Mouse (Mus musculus): ENCODE measurements around the gene Btn2a2. TPM values are rescaled to one million over a fixed set of nuclear protein-coding genes. Genes with fewer than 3 reads are reported as not detected.
A peak's percentile ranks its signal among the peaks of the same experiment; 100 is the strongest.

Gene Btn2a2
- total RNA-seq, 4 experiments from 2014 or later: 0.80 to 1.9 (median 1.1) TPM

DNA sequence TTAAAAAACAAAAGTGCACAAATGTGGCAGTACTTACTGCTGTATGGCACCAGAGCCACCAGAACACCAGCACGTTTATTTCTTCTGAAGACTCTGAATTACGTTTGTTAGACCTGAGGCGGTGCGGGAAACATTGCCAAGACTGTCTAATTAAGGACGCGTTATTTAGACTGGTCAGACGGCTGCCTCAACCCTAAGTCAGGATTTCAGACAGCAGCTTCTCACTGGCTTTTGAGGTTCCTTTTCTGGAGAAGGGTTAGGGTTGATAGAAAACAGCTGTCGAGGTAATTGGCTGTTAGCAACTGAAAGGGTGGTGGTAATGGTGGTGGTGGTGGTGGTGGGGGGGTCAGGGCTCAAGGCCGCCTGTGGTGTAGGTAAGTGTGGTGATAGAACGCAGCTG, 10.0 kb upstream of the Btn2a2 start:
- DNase-seq (ENCODE audit: low spot score in 2 of 2): no peak

DNA sequence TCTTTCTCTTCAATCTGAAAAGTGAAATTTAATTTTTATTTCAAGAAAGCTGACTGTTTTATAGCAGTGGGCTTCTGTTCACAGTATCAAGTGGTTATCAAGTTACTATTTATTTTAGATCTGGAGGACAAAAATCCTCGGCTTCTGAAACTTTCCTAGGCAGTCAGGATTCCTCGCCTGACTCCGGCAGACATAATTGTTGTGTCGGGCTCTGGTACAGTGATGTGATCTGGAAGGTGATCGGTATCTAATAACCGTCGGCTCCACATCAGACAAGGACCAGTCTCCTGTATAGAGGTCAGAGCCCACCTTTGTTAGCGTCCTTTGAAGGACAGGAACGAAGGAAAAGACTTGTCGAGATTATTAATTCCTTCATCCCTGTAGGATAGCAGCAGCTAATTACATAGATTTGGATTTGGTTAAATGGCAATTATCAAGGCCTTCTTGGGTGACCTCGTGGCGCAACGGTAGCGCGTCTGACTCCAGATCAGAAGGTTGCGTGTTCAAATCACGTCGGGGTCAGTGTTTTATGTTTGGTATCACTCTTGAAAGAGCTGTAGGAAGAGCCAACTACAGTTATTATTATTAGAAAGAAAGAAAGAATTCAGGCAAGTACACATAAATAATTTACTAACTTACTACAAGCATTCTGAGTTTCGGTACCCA, 9.1 kb upstream of the Btn2a2 start:
- peak in 1 of 2 experiments; percentile 70 for DNase-seq (ENCODE audit: low spot score in 2 of 2)

- DNase-seq (ENCODE audit: low spot score in 2 of 2): no peak
Observed at GRCm38 (mm10) chr13:23495526-23495925, 6.9 kb upstream of the Btn2a2 start.

GRCm38 (mm10) chr13:23491990-23492389, 3.3 kb upstream of the Btn2a2 start:
- DNase-seq (ENCODE audit: low spot score in 2 of 2): no peak

DNA sequence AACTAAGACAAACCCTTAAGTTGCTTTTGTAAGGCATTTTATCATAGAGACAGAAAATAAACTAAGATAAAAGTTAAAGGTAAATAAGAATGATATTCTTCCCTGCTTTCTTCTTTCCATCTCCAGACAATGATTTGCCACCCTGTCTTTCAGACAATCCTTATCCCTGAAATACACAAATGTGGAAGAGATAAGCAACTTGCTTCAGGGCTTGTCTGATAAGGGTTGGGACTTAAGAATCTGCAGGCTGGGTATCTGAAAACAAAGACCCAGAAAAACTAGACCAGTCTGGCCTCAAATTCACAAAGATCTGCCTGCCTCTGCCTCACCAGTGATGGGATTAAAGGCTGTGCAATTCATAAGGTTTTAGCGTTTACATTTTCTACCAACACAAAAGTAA, 2.6 kb upstream of the Btn2a2 start:
- no peak for DNase-seq (ENCODE audit: low spot score in 2 of 2)

DNA sequence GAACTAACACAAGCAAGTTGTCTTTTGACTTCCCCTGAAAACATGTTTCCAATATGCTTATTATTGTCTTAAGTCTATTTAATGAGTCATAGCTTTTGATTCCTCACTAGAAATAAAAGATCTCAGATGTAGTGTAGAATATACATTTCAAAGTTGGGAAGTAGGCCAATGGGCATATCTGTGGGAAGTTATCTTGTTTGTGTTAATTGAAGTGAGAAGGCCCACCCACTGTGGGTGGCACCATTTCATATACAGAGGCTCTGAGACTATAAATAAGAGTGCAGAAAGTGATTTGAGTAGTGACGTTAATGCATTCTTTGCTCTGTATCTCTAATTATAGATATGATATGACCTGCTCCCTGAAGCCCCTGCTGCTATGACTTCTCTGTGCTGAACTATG, 2.2 kb upstream of the Btn2a2 start:
- no peak for DNase-seq (ENCODE audit: low spot score in 2 of 2)

DNA sequence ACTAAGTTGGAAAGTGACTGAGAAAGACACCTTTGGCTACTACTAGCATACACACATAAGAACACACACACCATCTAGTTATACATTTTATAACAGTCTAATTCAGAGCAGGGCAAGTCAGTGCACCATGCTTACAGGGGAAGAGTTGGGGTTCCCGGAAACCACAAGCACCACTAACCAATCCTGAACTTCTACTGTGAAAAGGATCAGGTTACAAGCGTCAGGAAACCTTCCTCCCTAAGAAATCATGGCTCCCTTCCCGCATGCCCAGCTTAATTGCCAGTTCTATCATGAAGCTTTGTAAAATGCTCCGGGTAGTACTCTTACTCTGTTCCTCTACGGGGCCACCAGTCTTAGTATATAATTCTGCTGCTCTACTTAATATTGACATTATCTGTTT, 3.4 kb downstream of the Btn2a2 start:
- DNase-seq (ENCODE audit: low spot score in 2 of 2): no peak

DNA sequence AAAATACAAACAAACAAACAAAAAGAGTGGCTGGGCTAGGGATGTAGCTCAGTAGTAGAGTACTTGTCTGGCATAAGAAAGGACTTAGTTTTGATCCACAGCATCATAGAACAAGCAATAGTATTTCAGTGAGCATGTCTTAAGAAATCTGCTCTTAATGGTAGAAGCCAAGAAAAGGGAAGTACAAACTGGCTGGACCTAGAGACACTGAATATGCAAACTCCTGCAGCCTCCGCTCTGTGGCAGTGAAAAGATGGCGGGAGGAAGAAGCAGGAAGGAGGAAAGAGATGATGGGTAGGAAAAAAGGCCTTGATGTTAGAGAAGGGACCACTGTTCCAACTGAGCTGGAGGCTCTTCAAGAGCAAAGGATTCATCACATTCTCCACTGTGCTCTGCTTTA, 5.5 kb downstream of the Btn2a2 start:
- no peak for DNase-seq (ENCODE audit: low spot score in 2 of 2)

GRCm38 (mm10) chr13:23475658-23476057, 13.0 kb downstream of the Btn2a2 start:
- DNase-seq (ENCODE audit: low spot score in 2 of 2): no peak

- peak; percentile 45 to 78 for DNase-seq (ENCODE audit: low spot score in 2 of 2)
Observed at GRCm38 (mm10) chr13:23466911-23467310, 21.7 kb downstream of the Btn2a2 start.

DNA sequence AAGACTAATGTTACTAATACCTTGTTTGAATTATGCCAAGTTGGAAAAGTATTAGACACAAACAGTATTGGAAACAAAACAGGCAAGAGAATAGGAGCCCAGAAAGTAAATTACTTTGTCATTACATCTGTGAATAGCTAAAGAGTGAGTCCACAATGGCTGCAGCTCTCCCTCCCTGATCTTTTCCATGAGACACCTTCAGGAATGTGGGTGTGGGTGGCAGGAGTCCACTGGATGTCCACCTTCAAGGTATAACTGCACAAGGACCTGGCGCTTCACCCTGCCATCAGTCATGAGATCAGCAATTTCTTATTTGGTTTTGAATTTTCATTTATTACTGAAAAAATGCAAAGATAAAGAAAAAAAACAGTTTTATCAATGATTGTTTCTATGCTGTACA, 22.4 kb downstream of the Btn2a2 start:
- no peak for DNase-seq (ENCODE audit: low spot score in 2 of 2)

DNA sequence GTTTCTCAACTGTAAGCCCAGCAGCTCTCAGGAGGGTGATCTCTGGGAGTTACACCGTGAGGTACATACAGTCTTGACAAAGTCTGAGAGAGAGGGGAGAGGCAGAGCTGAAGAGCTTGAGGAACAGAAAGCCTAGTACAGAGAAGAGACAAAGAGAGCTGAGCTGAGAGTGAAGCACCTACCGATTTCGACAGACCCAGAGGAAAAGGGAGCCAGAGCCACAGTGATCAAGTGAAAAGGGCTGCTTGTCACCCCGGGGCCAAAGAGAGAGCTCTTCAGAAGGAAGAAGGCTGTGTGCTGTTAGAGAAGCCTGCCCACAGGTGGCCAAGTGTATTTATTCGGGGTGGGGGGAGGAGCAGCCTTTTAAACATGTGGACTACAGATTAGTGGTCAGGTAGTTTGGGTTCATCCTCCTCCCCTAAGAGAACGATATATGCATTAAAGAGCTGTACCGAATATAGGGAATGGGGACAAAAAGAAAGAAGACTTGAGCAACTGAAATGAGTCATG, 23.0 kb downstream of the Btn2a2 start, which contains the start of gene Btn1a1:
Gene Btn1a1, minus strand, starts transcription at position 302 of the 510 bp plus-strand sequence.
- no peak for DNase-seq (ENCODE audit: low spot score in 2 of 2)

DNA sequence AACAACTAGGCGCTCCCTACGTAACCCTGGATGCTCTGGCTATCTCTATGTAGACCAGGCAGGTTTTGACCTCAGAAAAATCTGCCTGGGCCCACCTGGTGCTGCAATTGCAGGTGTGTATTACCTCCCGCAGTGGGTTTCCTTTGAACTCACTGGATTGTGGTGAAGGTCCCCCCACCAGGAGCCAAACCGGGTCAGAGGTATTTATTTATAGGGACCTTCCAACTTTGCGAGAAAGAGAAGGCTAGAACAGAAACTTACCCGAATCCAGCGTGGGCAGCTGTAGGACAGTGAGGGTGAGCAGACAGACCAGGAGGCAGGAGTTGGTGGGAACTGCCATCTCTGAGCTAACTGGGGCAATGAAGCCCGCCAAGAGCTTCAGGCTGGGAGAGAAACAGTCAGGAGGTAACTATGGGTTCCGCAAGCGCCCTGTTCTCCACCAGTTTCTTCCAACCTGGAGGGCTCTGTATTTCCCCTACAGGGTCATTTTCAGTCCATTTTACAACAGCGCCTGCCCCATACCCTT, 23.8 kb downstream of the Btn2a2 start:
- no peak for DNase-seq (ENCODE audit: low spot score in 2 of 2)

- peak in 1 of 2 experiments; percentile 28 for DNase-seq (ENCODE audit: low spot score in 2 of 2)
Observed at GRCm38 (mm10) chr13:23464224-23464637, 24.4 kb downstream of the Btn2a2 start.

DNA sequence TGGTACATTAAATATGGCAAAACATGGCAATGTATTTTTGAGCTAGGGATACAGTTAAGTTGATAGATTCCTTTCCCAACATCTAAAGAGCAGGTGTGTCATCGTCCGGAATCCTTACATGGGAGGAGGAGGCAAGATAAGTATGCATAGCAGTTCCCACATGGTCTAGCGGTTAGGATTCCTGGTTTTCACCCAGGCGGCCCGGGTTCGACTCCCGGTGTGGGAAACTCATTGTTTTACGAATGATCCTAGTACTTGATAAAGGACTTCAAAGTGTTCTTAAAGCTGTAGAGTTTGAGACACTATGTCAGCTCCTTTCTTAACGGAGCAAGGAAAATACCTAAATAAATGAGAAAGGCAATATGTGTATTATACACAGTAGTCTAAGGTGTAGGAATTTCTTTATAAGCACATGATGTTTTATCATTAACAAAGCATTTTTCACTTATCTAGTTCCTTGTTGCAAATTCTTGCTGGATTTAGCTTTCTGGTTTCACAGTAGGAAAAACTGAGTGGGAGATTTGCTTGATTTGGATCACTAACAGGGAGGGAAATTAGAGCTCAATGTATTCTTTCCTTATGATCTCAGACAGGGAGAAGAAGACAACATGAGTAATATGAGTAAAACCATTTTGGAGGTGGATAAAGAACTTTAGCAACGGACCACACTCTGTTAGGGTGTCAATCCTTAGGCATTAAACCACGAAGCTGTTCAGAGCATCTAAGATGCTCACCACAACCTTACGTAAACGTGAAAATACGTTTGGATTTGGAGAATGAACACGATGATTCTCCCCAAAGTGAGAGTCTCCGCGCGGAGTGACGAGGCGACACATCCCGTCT, 25.1 kb downstream of the Btn2a2 start:
- peak; percentile 67 to 90 for DNase-seq (ENCODE audit: low spot score in 2 of 2)

- DNase-seq (ENCODE audit: low spot score in 2 of 2): no peak
Observed at GRCm38 (mm10) chr13:23462669-23463068, 26.0 kb downstream of the Btn2a2 start.

GRCm38 (mm10) chr13:23462063-23462462, 26.6 kb downstream of the Btn2a2 start:
- DNase-seq (ENCODE audit: low spot score in 2 of 2): no peak

DNA sequence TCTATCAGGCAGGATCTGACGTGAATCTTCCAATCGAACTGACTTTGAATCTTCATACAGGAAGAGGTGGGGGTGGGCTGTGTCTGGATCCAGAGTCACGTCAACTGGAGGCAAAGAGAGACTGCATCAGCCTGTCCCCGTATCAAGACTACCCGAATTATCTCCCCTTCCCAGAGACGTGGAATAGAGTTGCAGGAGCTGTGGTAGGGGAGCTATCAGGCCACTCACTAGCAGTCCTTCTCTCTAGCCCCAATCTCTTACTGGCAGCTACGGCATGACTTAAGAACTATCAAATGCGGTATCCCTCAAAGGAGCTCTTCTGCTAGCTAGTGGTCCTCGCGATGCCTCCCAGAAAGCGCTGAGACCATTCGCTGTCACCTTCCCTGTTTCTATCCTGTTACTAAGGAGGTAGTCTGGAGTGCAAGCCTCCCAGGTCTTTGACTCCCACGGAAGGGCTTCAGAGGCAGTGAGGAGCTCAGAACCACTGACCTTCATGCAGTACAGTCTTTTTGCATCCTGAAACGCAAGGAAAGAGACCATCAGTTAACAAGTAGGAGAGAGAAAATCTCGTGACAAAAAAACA, 29.3 kb downstream of the Btn2a2 start:
- no peak for DNase-seq (ENCODE audit: low spot score in 2 of 2)

GRCm38 (mm10) chr13:23453926-23454325, 34.7 kb downstream of the Btn2a2 start:
- DNase-seq (ENCODE audit: low spot score in 2 of 2): no peak

DNA sequence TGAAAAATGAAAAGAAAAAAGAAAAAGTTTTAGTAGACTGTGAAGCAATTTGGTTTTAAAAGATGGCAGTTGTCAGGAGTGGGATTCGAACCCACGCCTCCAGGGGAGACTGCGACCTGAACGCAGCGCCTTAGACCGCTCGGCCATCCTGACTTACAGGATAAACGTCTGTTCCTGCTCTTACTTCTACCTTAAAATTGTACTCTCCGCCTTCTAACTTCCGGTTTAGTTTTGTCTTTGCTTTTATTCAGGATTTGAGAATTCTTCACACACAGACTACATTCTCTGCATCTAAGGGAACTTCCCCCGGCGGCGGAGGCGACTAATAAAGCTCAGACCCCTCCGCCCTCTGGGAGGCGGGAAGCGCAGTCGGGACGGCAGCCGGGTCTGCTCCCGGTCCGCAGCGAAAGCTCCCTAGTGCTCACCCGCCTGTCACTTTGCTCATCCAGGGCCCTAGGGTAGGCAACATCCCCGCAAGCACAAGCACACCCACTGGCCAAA, 35.2 kb downstream of the Btn2a2 start:
- peak; percentile 55 to 86 for DNase-seq (ENCODE audit: low spot score in 2 of 2)

GRCm38 (mm10) chr13:23450398-23450797, 38.3 kb downstream of the Btn2a2 start:
- DNase-seq (ENCODE audit: low spot score in 2 of 2): peak; percentile 81 to 94

Data from layer of hippocampus, adult 8-10 months (tissue).